Mouse (Mus musculus): ENCODE measurements at regions not wholly inside any gene's neighbourhood (a gene's known extent, or its start where the extent isn't known, plus 50 kb on each side); places are given as distances from the start of the nearest gene placed in this dataset.

- DNase-seq (ENCODE audit: low spot score) (no peak), ATAC-seq (ENCODE audit: insufficient read depth, low read depth) (no peak)
- H3K9ac ChIP-seq (replicated peaks; ENCODE audit: low read depth, low read length): no peak overlapping the region
- no peaks in the 10 kb centered on the region for H3K27me3 ChIP-seq (ENCODE audit: control insufficient read depth, insufficient read depth, low read length)
- TF ChIP-seq EP300 (IDR thresholded peaks at IDR 0.05; ENCODE audit: low read depth): no peak
- TF ChIP-seq CTCF (IDR thresholded peaks at IDR 0.05; ENCODE audit: low read depth): no peak
- no peaks in the 10 kb centered on the region for H3K4me1 ChIP-seq (ENCODE audit: control insufficient read depth, insufficient read depth)
- no peak overlapping the region for H3K4me3 ChIP-seq (ENCODE audit: low read depth, low read length)
- H3K9me3 ChIP-seq (replicated peaks; ENCODE audit: control insufficient read depth, low read length): peaks cover 4% of the 10 kb centered on the region; the same call in 1 of the 2 replicates
- no peak overlapping the region for H3K4me2 ChIP-seq (ENCODE audit: low read depth, low read length)
- 48% methylated on average over 3 of the region's 3 CpGs for WGBS
- no peak overlapping the region for H3K27ac ChIP-seq (ENCODE audit: low read depth)
- H3K36me3 ChIP-seq (replicated peaks; ENCODE audit: control insufficient read depth, insufficient read depth, low read length): no peaks in the 10 kb centered on the region
These were observed 129.6 kb downstream of the Plekhb2 start for GRCm38 (mm10) chr1:34979350-34979749.

GRCm38 (mm10) chr1:34981934-34982333, 132.2 kb downstream of the Plekhb2 start:
- no peak overlapping the region for H3K4me3 ChIP-seq (ENCODE audit: low read depth, low read length)
- ATAC-seq (ENCODE audit: insufficient read depth, low read depth) (no peak), DNase-seq (ENCODE audit: low spot score) (no peak)
- no peaks in the 10 kb centered on the region for H3K36me3 ChIP-seq (replicated peaks; ENCODE audit: control insufficient read depth, insufficient read depth, low read length)
- H3K4me2 ChIP-seq (ENCODE audit: low read depth, low read length): no peak overlapping the region
- peaks cover 4% of the 10 kb centered on the region; the same call in 1 of the 2 replicates for H3K9me3 ChIP-seq (replicated peaks; ENCODE audit: control insufficient read depth, low read length)
- H3K4me1 ChIP-seq (ENCODE audit: control insufficient read depth, insufficient read depth): no peaks in the 10 kb centered on the region
- H3K27ac ChIP-seq (ENCODE audit: low read depth): no peak overlapping the region
- 70% methylated on average over 2 of the region's 2 CpGs for WGBS
- H3K9ac ChIP-seq (replicated peaks; ENCODE audit: low read depth, low read length): no peak overlapping the region
- no peaks in the 10 kb centered on the region for H3K27me3 ChIP-seq (ENCODE audit: control insufficient read depth, insufficient read depth, low read length)
- no peak for TF ChIP-seq EP300 (IDR thresholded peaks at IDR 0.05; ENCODE audit: low read depth)
- TF ChIP-seq CTCF (IDR thresholded peaks at IDR 0.05; ENCODE audit: low read depth): no peak

- DNase-seq (ENCODE audit: low spot score) (no peak), ATAC-seq (ENCODE audit: insufficient read depth, low read depth) (no peak)
- no peak for TF ChIP-seq EP300 (IDR thresholded peaks at IDR 0.05; ENCODE audit: low read depth)
- TF ChIP-seq CTCF (IDR thresholded peaks at IDR 0.05; ENCODE audit: low read depth): no peak
- no peak overlapping the region for H3K27ac ChIP-seq (ENCODE audit: low read depth)
- WGBS: 70% methylated on average over 2 of the region's 2 CpGs
- H3K9ac ChIP-seq (replicated peaks; ENCODE audit: low read depth, low read length): no peak overlapping the region
- H3K4me1 ChIP-seq (ENCODE audit: control insufficient read depth, insufficient read depth): no peaks in the 10 kb centered on the region
- H3K4me3 ChIP-seq (ENCODE audit: low read depth, low read length): no peak overlapping the region
- H3K4me2 ChIP-seq (ENCODE audit: low read depth, low read length): no peak overlapping the region
- H3K9me3 ChIP-seq (replicated peaks; ENCODE audit: control insufficient read depth, low read length): peaks cover 4% of the 10 kb centered on the region; the same call in 1 of the 2 replicates
- no peaks in the 10 kb centered on the region for H3K27me3 ChIP-seq (ENCODE audit: control insufficient read depth, insufficient read depth, low read length)
- no peaks in the 10 kb centered on the region for H3K36me3 ChIP-seq (replicated peaks; ENCODE audit: control insufficient read depth, insufficient read depth, low read length)
These were observed 133.2 kb downstream of the Plekhb2 start for GRCm38 (mm10) chr1:34982966-34983365.

- no peaks in the 10 kb centered on the region for H3K27me3 ChIP-seq (ENCODE audit: control insufficient read depth, insufficient read depth, low read length)
- TF ChIP-seq CTCF (IDR thresholded peaks at IDR 0.05; ENCODE audit: low read depth): no peak
- H3K4me3 ChIP-seq (ENCODE audit: low read depth, low read length): no peak overlapping the region
- H3K9me3 ChIP-seq (replicated peaks; ENCODE audit: control insufficient read depth, low read length): no peaks in the 10 kb centered on the region
- H3K27ac ChIP-seq (ENCODE audit: low read depth): no peak overlapping the region
- no peaks in the 10 kb centered on the region for H3K36me3 ChIP-seq (replicated peaks; ENCODE audit: control insufficient read depth, insufficient read depth, low read length)
- no peak overlapping the region for H3K4me2 ChIP-seq (ENCODE audit: low read depth, low read length)
- 60% methylated on average over 2 of the region's 2 CpGs for WGBS
- DNase-seq (ENCODE audit: low spot score) (no peak), ATAC-seq (ENCODE audit: insufficient read depth, low read depth) (no peak)
- no peak overlapping the region for H3K9ac ChIP-seq (replicated peaks; ENCODE audit: low read depth, low read length)
- H3K4me1 ChIP-seq (ENCODE audit: control insufficient read depth, insufficient read depth): no peaks in the 10 kb centered on the region
These were observed 137.1 kb downstream of the Plekhb2 start for GRCm38 (mm10) chr1:34986861-34987260.

- 74% methylated on average over 8 of the region's 8 CpGs for WGBS
- H3K27ac ChIP-seq (ENCODE audit: low read depth): no peak overlapping the region
- H3K4me1 ChIP-seq (ENCODE audit: control insufficient read depth, insufficient read depth): no peaks in the 10 kb centered on the region
These were observed 138.0 kb downstream of the Plekhb2 start for GRCm38 (mm10) chr1:34987650-34988221.

GRCm38 (mm10) chr1:34988225-34988624, 138.4 kb downstream of the Plekhb2 start:
- ATAC-seq (ENCODE audit: insufficient read depth, low read depth) (no peak), DNase-seq (ENCODE audit: low spot score) (no peak)
- H3K4me2 ChIP-seq (ENCODE audit: low read depth, low read length): no peak overlapping the region
- no peak overlapping the region for H3K27ac ChIP-seq (ENCODE audit: low read depth)
- H3K9me3 ChIP-seq (replicated peaks; ENCODE audit: control insufficient read depth, low read length): no peaks in the 10 kb centered on the region
- no peak overlapping the region for H3K9ac ChIP-seq (replicated peaks; ENCODE audit: low read depth, low read length)
- H3K4me1 ChIP-seq (ENCODE audit: control insufficient read depth, insufficient read depth): no peaks in the 10 kb centered on the region
- no peak for TF ChIP-seq EP300 (IDR thresholded peaks at IDR 0.05; ENCODE audit: low read depth)
- TF ChIP-seq CTCF (IDR thresholded peaks at IDR 0.05; ENCODE audit: low read depth): no peak
- H3K36me3 ChIP-seq (replicated peaks; ENCODE audit: control insufficient read depth, insufficient read depth, low read length): no peaks in the 10 kb centered on the region
- WGBS: 71% methylated on average over 7 of the region's 7 CpGs
- no peaks in the 10 kb centered on the region for H3K27me3 ChIP-seq (ENCODE audit: control insufficient read depth, insufficient read depth, low read length)
- no peak overlapping the region for H3K4me3 ChIP-seq (ENCODE audit: low read depth, low read length)

More at GRCm38 (mm10) chr1:34987650-34988221, 138.0 kb downstream of the Plekhb2 start:
- H3K36me3 ChIP-seq (replicated peaks; ENCODE audit: control insufficient read depth, insufficient read depth, low read length): no peaks in the 10 kb centered on the region
- H3K27me3 ChIP-seq (ENCODE audit: control insufficient read depth, insufficient read depth, low read length): no peaks in the 10 kb centered on the region
- no peak for TF ChIP-seq CTCF (IDR thresholded peaks at IDR 0.05; ENCODE audit: low read depth)
- TF ChIP-seq EP300 (IDR thresholded peaks at IDR 0.05; ENCODE audit: low read depth): no peak
- no peak overlapping the region for H3K9ac ChIP-seq (replicated peaks; ENCODE audit: low read depth, low read length)
- no peaks in the 10 kb centered on the region for H3K9me3 ChIP-seq (replicated peaks; ENCODE audit: control insufficient read depth, low read length)
- no peak for ATAC-seq (ENCODE audit: insufficient read depth, low read depth)
- DNase-seq (ENCODE audit: low spot score): no peak
- H3K4me2 ChIP-seq (ENCODE audit: low read depth, low read length): no peak overlapping the region
- H3K4me3 ChIP-seq (ENCODE audit: low read depth, low read length): no peak overlapping the region

All from heart, postnatal 0 days (tissue).